Mouse (Mus musculus) MEL (cell line): Measurements from ENCODE around the gene Bckdhb. TPM values are rescaled to one million over a fixed set of nuclear protein-coding genes. Genes with fewer than 3 reads are reported as not detected.

ENCODE experiments used
- DNase-seq: peaks from one replicate; pipeline ENCODE4 v3.0.0; 2011; ENCODE audit warnings: low read depth, low spot score
- H3K27ac ChIP-seq: 2 replicates; pipeline ENCODE4 v1.5.1; 2012; ENCODE audit warnings: low read depth, mild to moderate bottlenecking, control low read depth, low read length, moderate library complexity; ENCODE audit not compliant: control insufficient read depth
- H3K27me3 ChIP-seq, 2 experiments: fragments of 150-350 bp in 1 of 2; sonication (generic) in 1 of 2; 2 replicates each; pipeline ENCODE4 v1.6.1; 2012; ENCODE audit warnings: low read length in 2 of 2, mild to moderate bottlenecking in 2 of 2, improper control_type of control experiment in 1 of 2, moderate library complexity in 1 of 2; ENCODE audit not compliant: insufficient read depth in 2 of 2, control insufficient read depth in 1 of 2
- H3K36me3 ChIP-seq, 2 experiments: 2 replicates each; pipeline ENCODE4 v1.6.1; 2012 to 2014; ENCODE audit warnings: low read length in 2 of 2, improper control_type of control experiment in 1 of 2, inconsistent platforms in 1 of 2, mild to moderate bottlenecking in 1 of 2; ENCODE audit not compliant: insufficient read depth in 2 of 2, control insufficient read depth in 1 of 2
- H3K4me1 ChIP-seq, 2 experiments: fragments of 150-350 bp in 1 of 2; sonication (generic) in 1 of 2; 2 replicates each; pipeline ENCODE4 v1.6.1; 2012; ENCODE audit warnings: low read length in 2 of 2, improper control_type of control experiment in 1 of 2, mild to moderate bottlenecking in 1 of 2; ENCODE audit not compliant: insufficient read depth in 2 of 2, control insufficient read depth in 1 of 2
- H3K4me3 ChIP-seq, 2 experiments: fragments of 150-350 bp in 1 of 2; sonication (generic) in 1 of 2; 2 replicates each; pipeline ENCODE4 v1.5.1; 2012; ENCODE audit warnings: low read depth in 2 of 2, low read length in 2 of 2, mild to moderate bottlenecking in 2 of 2, moderate library complexity in 2 of 2, control low read depth in 1 of 2, improper control_type of control experiment in 1 of 2; ENCODE audit not compliant: control insufficient read depth in 1 of 2, insufficient read depth in 1 of 2
- H3K79me2 ChIP-seq: 2 replicates; pipeline ENCODE4 v1.6.1; 2012; ENCODE audit warnings: mild to moderate bottlenecking, low read length, moderate library complexity; ENCODE audit not compliant: control insufficient read depth, poor library complexity, insufficient read depth
- H3K9ac ChIP-seq: 2 replicates; pipeline ENCODE4 v1.6.1; 2012; ENCODE audit warnings: low read depth, mild to moderate bottlenecking, control low read depth, low read length, moderate library complexity; ENCODE audit not compliant: control insufficient read depth, poor library complexity, severe bottlenecking
- H3K9me3 ChIP-seq: fragments of 150-350 bp; sonication (generic); replicated peaks from 2 replicates; pipeline ENCODE4 v1.6.1; 2012; ENCODE audit warnings: mild to moderate bottlenecking, low read length, improper control_type of control experiment, moderate library complexity; ENCODE audit not compliant: insufficient read depth
- CHD2 ChIP-seq: IDR thresholded peaks from 2 replicates; pipeline ENCODE4 v1.6.1; 2011; ENCODE audit warnings: low read length, improper control_type of control experiment
- CTCF ChIP-seq, 3 experiments: IDR thresholded peaks in 2 of 3; conservative IDR thresholded peaks in 1 of 3; 2 replicates each; pipeline ENCODE4 v1.5.1; 2011 to 2012; ENCODE audit warnings: low read length in 3 of 3, low read depth in 2 of 3, mild to moderate bottlenecking in 2 of 3, improper control_type of control experiment in 1 of 3, inconsistent platforms in 1 of 3, mixed read lengths in 1 of 3, moderate library complexity in 1 of 3; ENCODE audit not compliant: control insufficient read depth in 1 of 3, insufficient read depth in 1 of 3, poor library complexity in 1 of 3, severe bottlenecking in 1 of 3
- E2F4 ChIP-seq: IDR thresholded peaks from 2 replicates; pipeline ENCODE4 v1.6.1; 2011; ENCODE audit warnings: low read depth, low read length, improper control_type of control experiment, borderline replicate concordance
- ELF1 ChIP-seq: IDR thresholded peaks from 2 replicates; pipeline ENCODE4 v1.6.1; 2014; ENCODE audit warnings: low read depth, mild to moderate bottlenecking, inconsistent platforms, low read length, improper control_type of control experiment, moderate library complexity
- GATA1 ChIP-seq: IDR thresholded peaks from 2 replicates; pipeline ENCODE4 v1.6.1; 2011; ENCODE audit warnings: low read depth, low read length, improper control_type of control experiment
- HCFC1 ChIP-seq: IDR thresholded peaks from 2 replicates; pipeline ENCODE4 v1.6.1; 2012; ENCODE audit warnings: low read depth, mild to moderate bottlenecking, inconsistent platforms, low read length, improper control_type of control experiment, moderate library complexity
- JUND ChIP-seq: IDR thresholded peaks from 2 replicates; pipeline ENCODE4 v1.6.1; 2011; ENCODE audit warnings: low read depth, mild to moderate bottlenecking, improper control_type of control experiment, low read length
- KAT2A ChIP-seq: conservative IDR thresholded peaks from 2 replicates; pipeline ENCODE4 v1.6.1; 2012; ENCODE audit warnings: low read depth, low read length, improper control_type of control experiment, inconsistent platforms
- MAFK ChIP-seq: IDR thresholded peaks from 2 replicates; pipeline ENCODE4 v1.6.1; 2011; ENCODE audit warnings: low read depth, mild to moderate bottlenecking, low read length, improper control_type of control experiment, borderline replicate concordance
- MAX ChIP-seq: IDR thresholded peaks from 2 replicates; pipeline ENCODE4 v1.6.1; 2011; ENCODE audit warnings: low read length, improper control_type of control experiment
- MEF2A ChIP-seq: IDR thresholded peaks from 2 replicates; pipeline ENCODE4 v1.6.1; 2014; ENCODE audit warnings: low read depth, mild to moderate bottlenecking, inconsistent platforms, low read length, improper control_type of control experiment; ENCODE audit not compliant: poor library complexity, insufficient replicate concordance, severe bottlenecking; ENCODE audit errors: extremely low read depth
- MXI1 ChIP-seq: IDR thresholded peaks from 2 replicates; pipeline ENCODE4 v1.6.1; 2011; ENCODE audit warnings: mild to moderate bottlenecking, low read depth, low read length, improper control_type of control experiment
- NELFE ChIP-seq: IDR thresholded peaks from 2 replicates; pipeline ENCODE4 v1.6.1; 2011; ENCODE audit warnings: low read depth, low read length, improper control_type of control experiment
- NRF1 ChIP-seq: IDR thresholded peaks from 2 replicates; pipeline ENCODE4 v1.6.1; 2014; ENCODE audit warnings: low read depth, mild to moderate bottlenecking, inconsistent platforms, low read length, improper control_type of control experiment, moderate library complexity; ENCODE audit not compliant: poor library complexity, insufficient read depth, severe bottlenecking
- POLR2A ChIP-seq, 2 experiments: IDR thresholded peaks; 2 replicates each; pipeline ENCODE4 v1.6.1; 2011 to 2012; ENCODE audit warnings: low read length in 2 of 2, mild to moderate bottlenecking in 2 of 2, control low read depth in 1 of 2, improper control_type of control experiment in 1 of 2, low read depth in 1 of 2, moderate library complexity in 1 of 2; ENCODE audit not compliant: control insufficient read depth in 1 of 2, insufficient read depth in 1 of 2, poor library complexity in 1 of 2
- POLR2AphosphoS2 ChIP-seq: IDR thresholded peaks from 2 replicates; pipeline ENCODE4 v1.6.1; 2011; ENCODE audit warnings: low read length, improper control_type of control experiment
- POLR2AphosphoS5 ChIP-seq: IDR thresholded peaks from 2 replicates; pipeline ENCODE4 v1.6.1; 2012; ENCODE audit warnings: low read depth, borderline replicate concordance, mild to moderate bottlenecking, inconsistent platforms, low read length, moderate library complexity, mixed read lengths
- RAD21 ChIP-seq: IDR thresholded peaks from 2 replicates; pipeline ENCODE4 v1.6.1; 2011; ENCODE audit warnings: mild to moderate bottlenecking, low read depth, low read length, improper control_type of control experiment
- RCOR1 ChIP-seq: IDR thresholded peaks from 2 replicates; pipeline ENCODE4 v1.6.1; 2012; ENCODE audit warnings: low read depth, mild to moderate bottlenecking, inconsistent platforms, low read length, improper control_type of control experiment
- SIN3A ChIP-seq: IDR thresholded peaks from 2 replicates; pipeline ENCODE4 v1.6.1; 2012; ENCODE audit warnings: low read length, improper control_type of control experiment, inconsistent platforms
- SMC3 ChIP-seq: IDR thresholded peaks from 2 replicates; pipeline ENCODE4 v1.6.1; 2011; ENCODE audit warnings: low read depth, low read length, improper control_type of control experiment
- TAL1 ChIP-seq: IDR thresholded peaks from 2 replicates; pipeline ENCODE4 v1.6.1; 2012; ENCODE audit warnings: mild to moderate bottlenecking, inconsistent platforms, low read length, moderate library complexity, mixed read lengths
- TBP ChIP-seq: IDR thresholded peaks from 2 replicates; pipeline ENCODE4 v1.8.0; 2011; ENCODE audit warnings: low read depth, low read length, improper control_type of control experiment
- TCF12 ChIP-seq: IDR thresholded peaks from 2 replicates; pipeline ENCODE4 v1.6.1; 2014; ENCODE audit warnings: low read depth, mild to moderate bottlenecking, inconsistent platforms, low read length, improper control_type of control experiment, moderate library complexity
- USF1 ChIP-seq: IDR thresholded peaks from 2 replicates; pipeline ENCODE4 v1.6.1; 2014; ENCODE audit warnings: low read depth, mild to moderate bottlenecking, inconsistent platforms, low read length, improper control_type of control experiment, moderate library complexity
- ZC3H11A ChIP-seq: IDR thresholded peaks from 2 replicates; pipeline ENCODE4 v1.6.1; 2012; ENCODE audit warnings: low read depth, mild to moderate bottlenecking, inconsistent platforms, low read length, improper control_type of control experiment
- ZKSCAN1 ChIP-seq: IDR thresholded peaks from 2 replicates; pipeline ENCODE4 v1.6.1; 2012; ENCODE audit warnings: low read depth, mild to moderate bottlenecking, inconsistent platforms, low read length, improper control_type of control experiment, moderate library complexity
- ZMIZ1 ChIP-seq: IDR thresholded peaks from 2 replicates; pipeline ENCODE4 v1.6.1; 2012; ENCODE audit warnings: low read depth, mild to moderate bottlenecking, inconsistent platforms, low read length, improper control_type of control experiment, moderate library complexity
- ZNF384 ChIP-seq: IDR thresholded peaks from 2 replicates; pipeline ENCODE4 v1.6.1; 2012; ENCODE audit warnings: low read depth, mild to moderate bottlenecking, inconsistent platforms, low read length, improper control_type of control experiment
- polyA plus RNA-seq, 2 experiments: library from polyadenylated mRNA; stranded (reverse) in 1 of 2; unstranded in 1 of 2; fragments of >175 nt in 1 of 2; fragments of >200 nt in 1 of 2; gene quantifications; 2 replicates each; pipeline versions ENCODE4 v1.2.1 to v1.2.4; 2012; ENCODE audit warnings: low replicate concordance in 2 of 2, low read depth in 1 of 2; ENCODE audit not compliant: insufficient read length in 2 of 2, insufficient read depth in 1 of 2, missing spikeins in 1 of 2
- total RNA-seq: library from RNA; depleted of rRNA; stranded (reverse); fragments of 300-350 nt; gene quantifications from 2 replicates; pipeline ENCODE4 v1.2.3, GENCODE M21; 2012

Gene Bckdhb
- total and polyA plus RNA-seq, 3 experiments = 15.9 to 26.6 TPM; not detected in 1

DNA sequence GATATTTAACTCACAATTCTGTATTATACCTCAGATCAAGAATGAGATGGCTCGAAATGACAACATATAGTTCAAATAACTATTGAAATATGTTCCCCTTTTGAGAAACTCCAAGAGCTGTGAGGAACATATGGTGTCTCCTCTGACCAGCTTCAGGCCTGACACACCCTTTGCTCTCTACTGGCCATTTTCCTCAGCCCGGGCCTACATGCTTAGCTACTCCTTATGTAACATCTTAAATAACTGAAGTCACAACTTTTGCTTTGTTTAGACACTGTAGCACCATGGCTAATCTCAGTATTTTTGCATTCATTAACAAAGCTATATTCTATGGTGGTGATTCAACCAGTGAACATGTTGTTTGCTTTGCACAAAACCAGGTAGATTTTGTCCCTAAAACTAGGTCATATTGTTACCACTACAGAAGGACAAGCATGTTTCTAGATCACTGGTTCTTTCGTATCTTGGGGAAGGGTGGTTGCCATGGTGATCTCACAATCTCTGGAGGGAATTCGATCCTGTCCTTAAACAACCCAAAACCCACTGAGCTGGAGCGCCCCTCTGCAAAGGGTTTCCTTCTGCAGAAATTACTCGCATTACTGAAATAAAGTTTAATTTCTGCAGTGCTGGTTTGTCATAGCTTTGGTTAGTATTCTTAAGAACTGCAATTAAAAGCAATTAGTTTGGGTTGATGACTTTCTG, 185.0 kb downstream of the Bckdhb start:
- no peak overlapping the region for H3K27ac ChIP-seq
- no peaks in the 10 kb centered on the region for H3K9me3 ChIP-seq
- H3K27me3 ChIP-seq = no peaks in the 10 kb centered on the region
- no peaks in the 10 kb centered on the region for H3K79me2 ChIP-seq
- no peak overlapping the region for H3K4me3 ChIP-seq
- H3K36me3 ChIP-seq = peaks cover 0 to 25% of the 10 kb centered on the region in 2 experiments; a peak in 2 of 4 replicates
- no peak overlapping the region for H3K9ac ChIP-seq
- TF ChIP-seq TAL1 (no peak), JUND (no peak), POLR2AphosphoS5 (no peak), ZKSCAN1 (no peak), ELF1 (no peak), MXI1 (no peak), MAX (no peak), NELFE (no peak), HCFC1 (no peak), MEF2A (no peak), MAFK (no peak), USF1 (no peak), ZNF384 (no peak), RAD21 (no peak), ZC3H11A (no peak), SMC3 (no peak)
- no peak for DNase-seq
- peaks cover 6 to 25% of the 10 kb centered on the region in 2 experiments for H3K4me1 ChIP-seq

DNA sequence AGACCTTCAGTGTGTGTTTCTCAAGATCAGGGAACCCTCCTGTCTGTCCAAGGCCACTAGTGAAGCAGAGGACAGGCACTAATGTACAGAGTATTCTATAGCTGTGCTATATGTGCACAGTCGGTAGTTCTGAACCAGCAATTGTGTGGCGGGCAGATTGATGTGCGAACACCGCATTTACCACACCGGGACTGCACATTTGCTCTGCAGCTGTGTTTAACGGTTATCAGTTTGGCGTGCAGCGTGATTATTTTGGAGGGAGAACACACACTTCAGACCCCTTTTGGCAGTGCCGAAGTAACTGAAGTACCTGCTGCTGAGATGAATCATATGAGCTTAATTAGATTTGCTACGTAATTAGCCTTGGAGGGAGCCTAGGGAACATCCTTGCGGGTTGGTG, 185.7 kb downstream of the Bckdhb start:
- no peaks in the 10 kb centered on the region for H3K9me3 ChIP-seq
- H3K9ac ChIP-seq = no peak overlapping the region
- DNase-seq = no peak
- TF ChIP-seq ELF1 = no peak
- no peak for TF ChIP-seq KAT2A
- no peak for TF ChIP-seq SIN3A
- TF ChIP-seq NELFE = no peak
- no peak for TF ChIP-seq TBP
- no peak for TF ChIP-seq TCF12
- TF ChIP-seq POLR2A (IDR thresholded peaks at IDR 0.05; ENCODE audit: control insufficient read depth in 1 of 2, insufficient read depth in 1 of 2, low read depth in 1 of 2, low read length in 2 of 2, poor library complexity in 1 of 2) = no peak
- TF ChIP-seq CHD2 = no peak
- TF ChIP-seq POLR2AphosphoS2 = no peak
- no peak for TF ChIP-seq E2F4
- no peak for TF ChIP-seq GATA1
- TF ChIP-seq CTCF (IDR thresholded peaks at IDR 0.05 in 2 of 3, conservative IDR thresholded peaks at IDR 0.05 in 1 of 3; ENCODE audit: control insufficient read depth in 1 of 3, insufficient read depth in 1 of 3, low read depth in 2 of 3, low read length in 3 of 3, poor library complexity in 1 of 3, severe bottlenecking in 1 of 3) = no peak
- no peak for TF ChIP-seq RCOR1
- no peak for TF ChIP-seq ZMIZ1
- no peak for TF ChIP-seq ZNF384
- TF ChIP-seq NRF1 = no peak
- TF ChIP-seq ZKSCAN1 = no peak
- TF ChIP-seq MAFK = no peak
- TF ChIP-seq JUND = no peak
- no peak overlapping the region for H3K4me3 ChIP-seq
- peaks cover 6 to 25% of the 10 kb centered on the region in 2 experiments for H3K4me1 ChIP-seq
- H3K79me2 ChIP-seq = no peaks in the 10 kb centered on the region
- no peak overlapping the region for H3K27ac ChIP-seq
- no peaks in the 10 kb centered on the region for H3K27me3 ChIP-seq
- H3K36me3 ChIP-seq = peaks cover 0 to 25% of the 10 kb centered on the region in 2 experiments; a peak in 2 of 4 replicates
